9 mouse cellular contexts compared by ENCODE assay signal in the genomic region with DNA sequence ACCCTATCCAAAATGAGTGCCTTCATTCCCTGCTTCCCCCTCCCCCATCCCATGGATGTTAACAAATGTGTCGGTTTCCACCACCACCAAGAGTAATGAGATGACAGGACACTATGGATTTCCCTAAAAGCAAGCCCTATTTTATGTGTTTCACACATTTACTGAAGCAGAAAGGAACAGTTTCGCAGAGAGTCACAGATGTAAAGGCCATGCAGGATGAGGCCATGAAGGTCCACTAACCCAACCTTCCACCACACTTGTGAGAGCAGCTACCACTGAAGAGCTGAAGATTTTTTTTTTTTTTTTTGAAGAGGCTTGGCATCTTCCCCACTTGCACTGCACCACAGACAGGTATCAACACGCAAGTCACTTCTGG. TPM values are rescaled to one million over a fixed set of nuclear protein-coding genes. Genes with fewer than 3 reads are reported as not detected.
A peak's percentile ranks its signal among the peaks of the same experiment; 100 is the strongest.
DNase-seq lines count a peak whose midpoint lies in the region; ATAC-seq and TF ChIP-seq lines count a peak whose summit lies in the region.
"Had no signal": no experiment of that assay in that cellular context is flagged by ENCODE, and none has a peak within 500 bp of the region (broad histone marks: within the 10 kb centered on the region; RNA-seq: fewer than 3 reads in every experiment).

No protein-coding gene starts in this region.

- DNase-seq in cerebellum, adult 2 months, result no peak
- DNase-seq in cerebellum, adult 9-11 months, result no peak
- no peak for DNase-seq in lung, adult 2 months
- no peak for DNase-seq in lung, postnatal 25 days (ENCODE audit: low spot score)
- peak; percentile 9 for DNase-seq in c-Kit-positive CD71-positive TER-119-positive erythroid progenitor cells, embryonic 14.5 days (ENCODE audit: low spot score)
- peak; percentile 53 for DNase-seq in intestine, embryonic 14.5 days (ENCODE audit: low spot score)
- peak; percentile 24 for DNase-seq in midbrain, postnatal 0 days (ENCODE audit: low spot score)
- DNase-seq in yolk sac, embryonic 10.5 days (ENCODE audit: low spot score), result no peak

- H3K4me3 ChIP-seq in cerebellum, adult 2 months (replicated peaks; ENCODE audit: insufficient read depth, low read depth, low read length), result peak overlapping the region; percentile 75
- H3K4me3 ChIP-seq in lung, adult 2 months (replicated peaks; ENCODE audit: extremely low read depth, low read depth, low read length), result peak overlapping the region; percentile 68
- H3K4me3 ChIP-seq in intestine, embryonic 14.5 days (ENCODE audit: low read depth, low read length), result peak overlapping the region; percentile 67
- H3K4me3 ChIP-seq in midbrain, postnatal 0 days (ENCODE audit: low read depth, low read length), result peak overlapping the region; percentile 73

- H3K36me3 ChIP-seq in intestine, embryonic 14.5 days (ENCODE audit: control insufficient read depth, insufficient read depth, low read length), result peaks cover 2% of the 10 kb centered on the region; the same call in 1 of the 2 replicates
- no peaks in the 10 kb centered on the region for H3K36me3 ChIP-seq in midbrain, postnatal 0 days (ENCODE audit: insufficient read depth, low read length)

- no peak for TF ChIP-seq POLR2A in cerebellum, adult 2 months (IDR thresholded peaks at IDR 0.05; ENCODE audit: borderline replicate concordance, insufficient read depth, low read length)
- TF ChIP-seq POLR2A in lung, adult 2 months (IDR thresholded peaks at IDR 0.05; ENCODE audit: borderline replicate concordance, extremely low read depth, low read depth, low read length), result no peak

- no peaks in the 10 kb centered on the region for H3K27me3 ChIP-seq in cerebellum, adult 2 months (ENCODE audit: control insufficient read depth, insufficient read depth, low read length)
- no peaks in the 10 kb centered on the region for H3K27me3 ChIP-seq in intestine, embryonic 14.5 days (replicated peaks; ENCODE audit: control insufficient read depth, insufficient read depth, low read length)
- H3K27me3 ChIP-seq in midbrain, postnatal 0 days (ENCODE audit: insufficient read depth, low read length), result no peaks in the 10 kb centered on the region

- peak overlapping the region; percentile 72 for H3K4me2 ChIP-seq in intestine, embryonic 14.5 days (ENCODE audit: low read length)
- peak overlapping the region; percentile 55 for H3K4me2 ChIP-seq in midbrain, postnatal 0 days (ENCODE audit: low read depth, low read length, poor library complexity, severe bottlenecking)

- no peak for ATAC-seq in intestine, embryonic 14.5 days (replicated peaks; ENCODE audit: low FRiP score, low TSS enrichment, low read depth)
- ATAC-seq in midbrain, postnatal 0 days (ENCODE audit: low FRiP score), result no peak

- no peaks in the 10 kb centered on the region for H3K4me1 ChIP-seq in cerebellum, adult 2 months (ENCODE audit: control insufficient read depth, insufficient read depth, low read length)
- H3K4me1 ChIP-seq in lung, adult 2 months (ENCODE audit: control insufficient read depth, insufficient read depth, low read length), result 0 out of 2 replicates have a peak, but pooled peaks cover 2% of the 10 kb centered on the region
- H3K4me1 ChIP-seq in intestine, embryonic 14.5 days (replicated peaks; ENCODE audit: control insufficient read depth, insufficient read depth, low read length), result peaks cover 11% of the 10 kb centered on the region
- no peaks in the 10 kb centered on the region for H3K4me1 ChIP-seq in midbrain, postnatal 0 days (ENCODE audit: insufficient read depth, low read length)

- TF ChIP-seq CTCF in cerebellum, adult 2 months (IDR thresholded peaks at IDR 0.05; ENCODE audit: borderline replicate concordance, insufficient read depth, low read depth, low read length), result no peak
- no peak for TF ChIP-seq CTCF in lung, adult 2 months (IDR thresholded peaks at IDR 0.05; ENCODE audit: insufficient read depth, low read length)
- no peak for TF ChIP-seq CTCF in midbrain, postnatal 0 days (IDR thresholded peaks at IDR 0.05)

- H3K9ac ChIP-seq in intestine, embryonic 14.5 days (ENCODE audit: low read length), result peak overlapping the region; percentile 68
- H3K9ac ChIP-seq in midbrain, postnatal 0 days (replicated peaks; ENCODE audit: low read length, poor library complexity, severe bottlenecking), result peak overlapping the region; percentile 91

- H3K9me3 ChIP-seq in intestine, embryonic 14.5 days (ENCODE audit: control insufficient read depth, low read length), result no peaks in the 10 kb centered on the region
- no peaks in the 10 kb centered on the region for H3K9me3 ChIP-seq in midbrain, postnatal 0 days (ENCODE audit: low read length)

- 7% methylated on average over 3 of the region's 3 CpGs for WGBS in cerebellum, adult 2 months
- 21% methylated on average over 3 of the region's 3 CpGs for WGBS in lung, adult 2 months
- WGBS in intestine, embryonic 14.5 days, result 25% methylated on average over 3 of the region's 3 CpGs
- 9% methylated on average over 3 of the region's 3 CpGs for WGBS in midbrain, postnatal 0 days

- H3K27ac ChIP-seq in cerebellum, adult 2 months (ENCODE audit: insufficient read depth, low read length), result no peak overlapping the region
- H3K27ac ChIP-seq in intestine, embryonic 14.5 days (ENCODE audit: low read depth), result peak overlapping the region; percentile 93
- H3K27ac ChIP-seq in midbrain, postnatal 0 days (ENCODE audit: low read depth, low read length), result peak overlapping the region; percentile 90

RNA-seq across cellular contexts. Expression of gene Copg2, which starts 0.8 kb away (rescaled TPM):
- polyA plus RNA-seq in cerebellum, adult 2 months (2012; rRNA removed), result 68.2 and 73.6 TPM in 2 replicates
- 6.8 and 11.1 TPM in 2 replicates for polyA plus RNA-seq in lung, adult 2 months (2012; rRNA removed)
- polyA plus RNA-seq in intestine, embryonic 14.5 days (2014; fragmentation: Nextera tagmentation; extraction: Ambion mirVana), result 22.9 and 23.5 TPM in 2 replicates
- 39.3 and 58.5 TPM in 2 replicates for total RNA-seq in midbrain, postnatal 0 days (2014; rRNA removed)
- polyA plus RNA-seq in midbrain, postnatal 0 days (2015; fragmentation: Nextera tagmentation; extraction: Ambion mirVana), result 30.0 and 34.5 TPM in 2 replicates

RNA-seq across cellular contexts. Expression of gene Tsga13, which starts 19.6 kb away (rescaled TPM):
- not detected in 2 replicates for polyA plus RNA-seq in cerebellum, adult 2 months (2012; rRNA removed)
- not detected in 2 replicates for polyA plus RNA-seq in lung, adult 2 months (2012; rRNA removed)
- 0.24 and 0.62 TPM in 2 replicates for polyA plus RNA-seq in intestine, embryonic 14.5 days (2014; fragmentation: Nextera tagmentation; extraction: Ambion mirVana)
- 0.11 TPM in 1 of 2 replicates, not detected in the other for total RNA-seq in midbrain, postnatal 0 days (2014; rRNA removed)
- 0.59 and 0.67 TPM in 2 replicates for polyA plus RNA-seq in midbrain, postnatal 0 days (2015; fragmentation: Nextera tagmentation; extraction: Ambion mirVana)
- total RNA-seq: hematopoietic stem cell, adult 5-6 weeks had no signal

Comparison
In these comparisons a context has a peak if more than half of its experiments do, and no peak if none do; other contexts are left out.
1. DNase-seq: peak in c-Kit-positive CD71-positive TER-119-positive erythroid progenitor cells, embryonic 14.5 days (single experiment), intestine, embryonic 14.5 days (single experiment) and midbrain, postnatal 0 days (single experiment); none in cerebellum, adult 2 months (0 of 2), cerebellum, adult 9-11 months (single experiment), lung, adult 2 months (single experiment), lung, postnatal 25 days (single experiment) and yolk sac, embryonic 10.5 days (single experiment).
2. Peak in every context shown above with its lines, with median percentiles within 50 percentile points of each other: H3K4me3 ChIP-seq.